In the genomic region with DNA sequence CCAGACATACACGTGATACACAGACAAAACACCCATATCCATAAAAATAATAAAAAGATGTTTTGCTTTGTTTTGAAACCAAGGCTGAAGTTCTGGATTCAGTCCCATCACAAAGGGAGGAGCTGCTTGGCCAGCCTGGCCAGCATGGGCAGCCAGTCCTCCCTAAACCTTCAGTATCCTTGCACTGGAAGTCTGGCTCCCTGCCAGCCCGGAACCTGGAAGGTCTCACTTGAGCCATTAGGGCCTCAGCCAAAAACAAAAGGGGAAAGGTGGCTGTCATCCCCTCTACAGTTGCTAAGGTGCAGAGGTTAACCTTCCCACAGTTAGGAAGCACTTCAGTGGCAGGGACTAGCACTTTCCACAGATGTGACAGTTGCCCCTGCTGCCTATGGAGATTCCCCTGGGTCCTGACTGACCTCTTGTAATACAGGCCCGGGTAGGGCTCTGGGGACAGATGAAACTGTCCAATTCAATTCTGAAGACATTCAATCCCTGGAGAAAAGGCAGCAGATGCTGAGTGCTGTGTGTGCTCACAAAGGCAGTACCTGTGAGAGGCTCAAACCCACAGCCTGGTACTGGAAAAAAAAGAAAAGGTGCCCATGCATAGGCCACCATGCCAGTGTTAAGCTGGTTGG, we compare ENCODE assay signal across 11 mouse cellular contexts.
DNase-seq lines count a peak whose midpoint lies in the region; ATAC-seq and TF ChIP-seq lines count a peak whose summit lies in the region.
"Had no signal": no experiment of that assay in that cellular context is flagged by ENCODE, and none has a peak within 500 bp of the region (broad histone marks: within the 10 kb centered on the region; RNA-seq: fewer than 3 reads in every experiment).

No protein-coding gene starts in this region.

- no peak overlapping the region for H3K4me2 ChIP-seq in midbrain, postnatal 0 days (ENCODE audit: low read depth, low read length, poor library complexity, severe bottlenecking)
- H3K4me2 ChIP-seq: hindbrain, embryonic 15.5 days; liver, embryonic 13.5 days had no signal

- 72% methylated on average over 3 of the region's 3 CpGs for WGBS in midbrain, postnatal 0 days

- no peak for TF ChIP-seq CTCF in midbrain, postnatal 0 days (IDR thresholded peaks at IDR 0.05)

- no peak for ATAC-seq in activated CD4-positive, CD25-positive, alpha-beta regulatory T cell, adult 4 months
- no peak for ATAC-seq in midbrain, postnatal 0 days (ENCODE audit: low FRiP score)

- no peaks in the 10 kb centered on the region for H3K36me3 ChIP-seq in midbrain, postnatal 0 days (ENCODE audit: insufficient read depth, low read length)
- H3K36me3 ChIP-seq: hindbrain, embryonic 15.5 days; liver, embryonic 13.5 days had no signal

- H3K27ac ChIP-seq in midbrain, postnatal 0 days (ENCODE audit: low read depth, low read length) = no peak overlapping the region
- H3K27ac ChIP-seq: hindbrain, embryonic 15.5 days; liver, embryonic 13.5 days had no signal

- DNase-seq in heart, adult 9 months (ENCODE audit: low spot score in 2 of 2) = peak; percentile 29 to 32
- DNase-seq in heart, adult 8-10 months (ENCODE audit: low spot score) = no peak
- DNase-seq in MN1 (ENCODE audit: low spot score) = peak; percentile 92
- DNase-seq in adrenal gland, postnatal 10 days = peak; percentile 74
- peak; percentile 40 for DNase-seq in kidney, adult 9 months
- DNase-seq in urinary bladder, adult 2 months (ENCODE audit: low spot score) = no peak
- no peak for DNase-seq in midbrain, postnatal 0 days (ENCODE audit: low spot score)
- DNase-seq: liver, embryonic 13.5 days; midbrain, embryonic 14.5 days had no signal

- H3K9me3 ChIP-seq in midbrain, postnatal 0 days (ENCODE audit: low read length) = no peaks in the 10 kb centered on the region
- H3K9me3 ChIP-seq: hindbrain, embryonic 15.5 days; liver, embryonic 13.5 days had no signal

- H3K4me1 ChIP-seq in midbrain, postnatal 0 days (ENCODE audit: insufficient read depth, low read length) = peaks cover 6% of the 10 kb centered on the region; the same call in 1 of the 2 replicates
- H3K4me1 ChIP-seq: liver, embryonic 13.5 days had no signal

- no peak overlapping the region for H3K9ac ChIP-seq in midbrain, postnatal 0 days (replicated peaks; ENCODE audit: low read length, poor library complexity, severe bottlenecking)
- H3K9ac ChIP-seq: hindbrain, embryonic 15.5 days; liver, embryonic 13.5 days had no signal

- H3K4me3 ChIP-seq in midbrain, postnatal 0 days (ENCODE audit: low read depth, low read length) = no peak overlapping the region
- H3K4me3 ChIP-seq: hindbrain, embryonic 15.5 days; liver, embryonic 13.5 days had no signal

- no peaks in the 10 kb centered on the region for H3K27me3 ChIP-seq in midbrain, postnatal 0 days (ENCODE audit: insufficient read depth, low read length)
- H3K27me3 ChIP-seq: hindbrain, embryonic 15.5 days; liver, embryonic 13.5 days had no signal

Comparison
In these comparisons a context has a peak if more than half of its experiments do, and no peak if none do; other contexts are left out.
1. DNase-seq: peak in heart, adult 9 months (2 of 2), MN1 (single experiment), adrenal gland, postnatal 10 days (single experiment) and kidney, adult 9 months (single experiment); none in heart, adult 8-10 months (single experiment), urinary bladder, adult 2 months (single experiment) and midbrain, postnatal 0 days (single experiment).